9 mouse cellular contexts compared by ENCODE assay signal in genomic region chr1:134080406-134080805, GRCm38 (mm10). TPM values are rescaled to one million over a fixed set of nuclear protein-coding genes. Genes with fewer than 3 reads are reported as not detected.
A peak's percentile ranks its signal among the peaks of the same experiment; 100 is the strongest.
DNase-seq lines count a peak whose midpoint lies in the region; ATAC-seq and TF ChIP-seq lines count a peak whose summit lies in the region.
"Had no signal": no experiment of that assay in that cellular context is flagged by ENCODE, and none has a peak within 500 bp of the region (broad histone marks: within the 10 kb centered on the region; RNA-seq: fewer than 3 reads in every experiment).

No protein-coding gene starts in this region.

- no peaks in the 10 kb centered on the region for H3K9me3 ChIP-seq in hindbrain, embryonic 13.5 days
- no peaks in the 10 kb centered on the region for H3K9me3 ChIP-seq in hindbrain, postnatal 0 days (ENCODE audit: low read length)
- H3K9me3 ChIP-seq in limb, embryonic 10.5 days (replicated peaks), result no peaks in the 10 kb centered on the region

- H3K4me1 ChIP-seq in hindbrain, embryonic 13.5 days (replicated peaks), result peaks cover 59% of the 10 kb centered on the region
- H3K4me1 ChIP-seq in hindbrain, postnatal 0 days (ENCODE audit: insufficient read depth, low read length), result peaks cover 20% of the 10 kb centered on the region
- peaks cover 32% of the 10 kb centered on the region for H3K4me1 ChIP-seq in thymus, adult 2 months (replicated peaks; ENCODE audit: control insufficient read depth, insufficient read depth, low read length)
- peaks cover 42% of the 10 kb centered on the region for H3K4me1 ChIP-seq in limb, embryonic 10.5 days

- TF ChIP-seq CTCF in hindbrain, postnatal 0 days (IDR thresholded peaks at IDR 0.05; ENCODE audit: low read depth), result no peak
- no peak for TF ChIP-seq CTCF in thymus, adult 2 months (IDR thresholded peaks at IDR 0.05; ENCODE audit: borderline replicate concordance, control insufficient read depth, extremely low read depth, insufficient read depth, low read length, poor library complexity)

- H3K4me3 ChIP-seq in hindbrain, embryonic 13.5 days, result no peak overlapping the region
- no peak overlapping the region for H3K4me3 ChIP-seq in hindbrain, postnatal 0 days (ENCODE audit: low read length)
- no peak overlapping the region for H3K4me3 ChIP-seq in thymus, adult 2 months (ENCODE audit: control insufficient read depth, insufficient read depth, low read length)
- no peak overlapping the region for H3K4me3 ChIP-seq in limb, embryonic 10.5 days

- H3K27ac ChIP-seq in hindbrain, embryonic 13.5 days, result peak overlapping the region; percentile 87; the same call in 1 of the 2 replicates
- no peak overlapping the region for H3K27ac ChIP-seq in hindbrain, postnatal 0 days
- no peak overlapping the region for H3K27ac ChIP-seq in thymus, adult 2 months (ENCODE audit: control insufficient read depth, insufficient read depth, low read length)
- peak overlapping the region; percentile 85; the same call in 1 of the 2 replicates for H3K27ac ChIP-seq in limb, embryonic 10.5 days
- H3K27ac ChIP-seq: macrophage had no signal

- no peak for DNase-seq in hindbrain, postnatal 0 days (ENCODE audit: low spot score)
- peak; percentile 13 for DNase-seq in thymus, adult 2 months
- no peak for DNase-seq in thymus, postnatal 10 days (ENCODE audit: low spot score in 2 of 2)
- DNase-seq in limb, embryonic 10.5 days (ENCODE audit: low spot score), result no peak
- DNase-seq in urinary bladder, postnatal 25 days (ENCODE audit: low spot score), result no peak
- no peak for DNase-seq in spleen, postnatal 4 days (ENCODE audit: low spot score in 2 of 2)

- no peaks in the 10 kb centered on the region for H3K27me3 ChIP-seq in hindbrain, embryonic 13.5 days
- no peaks in the 10 kb centered on the region for H3K27me3 ChIP-seq in hindbrain, postnatal 0 days (ENCODE audit: insufficient read depth, low read length)
- no peaks in the 10 kb centered on the region for H3K27me3 ChIP-seq in thymus, adult 2 months (ENCODE audit: control insufficient read depth, insufficient read depth, low read length)
- peaks cover 13% of the 10 kb centered on the region for H3K27me3 ChIP-seq in limb, embryonic 10.5 days (ENCODE audit: low read depth, poor library complexity, severe bottlenecking)

- TF ChIP-seq POLR2A in thymus, adult 2 months (IDR thresholded peaks at IDR 0.05; ENCODE audit: control insufficient read depth, extremely low read depth, insufficient read depth, low read length, poor library complexity), result no peak

- H3K36me3 ChIP-seq in hindbrain, embryonic 13.5 days, result no peaks in the 10 kb centered on the region
- H3K36me3 ChIP-seq in hindbrain, postnatal 0 days (ENCODE audit: insufficient read depth, low read length), result no peaks in the 10 kb centered on the region
- peaks cover 24% of the 10 kb centered on the region for H3K36me3 ChIP-seq in thymus, adult 2 months (ENCODE audit: control insufficient read depth, insufficient read depth, low read length)
- H3K36me3 ChIP-seq in limb, embryonic 10.5 days, result peaks cover 17% of the 10 kb centered on the region

- no peak overlapping the region for H3K9ac ChIP-seq in hindbrain, embryonic 13.5 days
- no peak overlapping the region for H3K9ac ChIP-seq in hindbrain, postnatal 0 days (replicated peaks; ENCODE audit: low read length)

- 75% methylated on average over 4 of the region's 4 CpGs for WGBS in hindbrain, embryonic 13.5 days
- WGBS in hindbrain, postnatal 0 days, result 74% methylated on average over 4 of the region's 4 CpGs
- 92% methylated on average over 4 of the region's 4 CpGs for WGBS in thymus, adult 2 months
- WGBS in limb, embryonic 10.5 days, result 83% methylated on average over 4 of the region's 4 CpGs

- no peak overlapping the region for H3K4me2 ChIP-seq in hindbrain, embryonic 13.5 days
- H3K4me2 ChIP-seq in hindbrain, postnatal 0 days (ENCODE audit: low read depth, low read length), result no peak overlapping the region

- no peak for ATAC-seq in hindbrain, embryonic 13.5 days (ENCODE audit: low FRiP score)
- ATAC-seq in hindbrain, postnatal 0 days, result no peak

RNA-seq across cellular contexts. Expression of gene Btg2, which starts 1.5 kb away (rescaled TPM):
- 57.4 and 63.4 TPM in 2 replicates for polyA plus RNA-seq in hindbrain, embryonic 13.5 days (2015; fragmentation: Nextera tagmentation; extraction: Ambion mirVana)
- total RNA-seq in hindbrain, postnatal 0 days (2014; rRNA removed), result 11.2 and 26.1 TPM in 2 replicates
- 13.2 and 14.8 TPM in 2 replicates for polyA plus RNA-seq in hindbrain, postnatal 0 days (2015; fragmentation: Nextera tagmentation; extraction: Ambion mirVana)
- polyA plus RNA-seq in thymus, adult 2 months (2012; rRNA removed), result 432 and 481 TPM in 2 replicates
- polyA plus RNA-seq in limb, embryonic 10.5 days (2016; fragmentation: Nextera tagmentation; extraction: Ambion mirVana), result 10.1 and 17.7 TPM in 2 replicates

RNA-seq across cellular contexts. Expression of gene Chit1, which starts 30.6 kb away (rescaled TPM):
- polyA plus RNA-seq in hindbrain, embryonic 13.5 days (2015; fragmentation: Nextera tagmentation; extraction: Ambion mirVana), result 0.30 and 0.35 TPM in 2 replicates
- total RNA-seq in hindbrain, postnatal 0 days (2014; rRNA removed), result 0.14 TPM in 1 of 2 replicates, not detected in the other
- 0.46 and 0.48 TPM in 2 replicates for polyA plus RNA-seq in hindbrain, postnatal 0 days (2015; fragmentation: Nextera tagmentation; extraction: Ambion mirVana)
- polyA plus RNA-seq in thymus, adult 2 months (2012; rRNA removed), result 0.54 and 0.78 TPM in 2 replicates
- not detected in 2 replicates for polyA plus RNA-seq in limb, embryonic 10.5 days (2016; fragmentation: Nextera tagmentation; extraction: Ambion mirVana)
- polyA plus RNA-seq: large intestine, adult 2 months; macrophage had no signal

RNA-seq across cellular contexts. Expression of gene Fmod, which starts 43.4 kb away (rescaled TPM):
- 7.3 and 7.6 TPM in 2 replicates for polyA plus RNA-seq in hindbrain, embryonic 13.5 days (2015; fragmentation: Nextera tagmentation; extraction: Ambion mirVana)
- total RNA-seq in hindbrain, postnatal 0 days (2014; rRNA removed), result 10.6 and 16.3 TPM in 2 replicates
- 17.0 and 21.8 TPM in 2 replicates for polyA plus RNA-seq in hindbrain, postnatal 0 days (2015; fragmentation: Nextera tagmentation; extraction: Ambion mirVana)
- 3.5 and 4.4 TPM in 2 replicates for polyA plus RNA-seq in thymus, adult 2 months (2012; rRNA removed)
- 2.4 and 2.5 TPM in 2 replicates for polyA plus RNA-seq in limb, embryonic 10.5 days (2016; fragmentation: Nextera tagmentation; extraction: Ambion mirVana)
- polyA plus RNA-seq: macrophage had no signal

Comparison
In these comparisons a context has a peak if more than half of its experiments do, and no peak if none do; other contexts are left out.
1. H3K27ac ChIP-seq: peak in hindbrain, embryonic 13.5 days (single experiment) and limb, embryonic 10.5 days (single experiment); none in hindbrain, postnatal 0 days (single experiment) and thymus, adult 2 months (single experiment).